ENCODE assay signal across 9 mouse cellular contexts in genomic region chr14:78590335-78590734, GRCm38 (mm10). TPM values are rescaled to one million over a fixed set of nuclear protein-coding genes. Genes with fewer than 3 reads are reported as not detected.
A peak's percentile ranks its signal among the peaks of the same experiment; 100 is the strongest.
DNase-seq lines count a peak whose midpoint lies in the region; ATAC-seq and TF ChIP-seq lines count a peak whose summit lies in the region.
"Had no signal": no experiment of that assay in that cellular context is flagged by ENCODE, and none has a peak within 500 bp of the region (broad histone marks: within the 10 kb centered on the region; RNA-seq: fewer than 3 reads in every experiment).

No protein-coding gene starts in this region.

- peak; percentile 71 for TF ChIP-seq CTCF in intestine, postnatal 0 days (IDR thresholded peaks at IDR 0.05; ENCODE audit: low read depth)

- H3K27ac ChIP-seq in intestine, postnatal 0 days (ENCODE audit: low read depth, low read length), result no peak overlapping the region
- H3K27ac ChIP-seq in intestine, embryonic 15.5 days, result no peak overlapping the region
- no peak overlapping the region for H3K27ac ChIP-seq in hindbrain, embryonic 16.5 days (ENCODE audit: low read depth, low read length)
- H3K27ac ChIP-seq: limb, embryonic 15.5 days had no signal

- H3K4me3 ChIP-seq in intestine, postnatal 0 days (ENCODE audit: low read depth, low read length), result no peak overlapping the region
- H3K4me3 ChIP-seq in intestine, embryonic 15.5 days (replicated peaks), result no peak overlapping the region
- no peak overlapping the region for H3K4me3 ChIP-seq in hindbrain, embryonic 16.5 days (ENCODE audit: low read length)
- H3K4me3 ChIP-seq: limb, embryonic 15.5 days had no signal

- no peak overlapping the region for H3K4me2 ChIP-seq in intestine, postnatal 0 days (replicated peaks; ENCODE audit: low read depth)
- H3K4me2 ChIP-seq in intestine, embryonic 15.5 days (replicated peaks), result no peak overlapping the region
- no peak overlapping the region for H3K4me2 ChIP-seq in hindbrain, embryonic 16.5 days (ENCODE audit: low read length)
- H3K4me2 ChIP-seq: limb, embryonic 15.5 days had no signal

- WGBS in intestine, postnatal 0 days, result 13% methylated on average over 2 of the region's 2 CpGs
- 14% methylated on average over 2 of the region's 2 CpGs for WGBS in intestine, embryonic 15.5 days
- 6% methylated on average over 2 of the region's 2 CpGs for WGBS in hindbrain, embryonic 16.5 days

- H3K9ac ChIP-seq in intestine, postnatal 0 days (ENCODE audit: low read depth, low read length), result no peak overlapping the region
- no peak overlapping the region for H3K9ac ChIP-seq in intestine, embryonic 15.5 days
- H3K9ac ChIP-seq in hindbrain, embryonic 16.5 days (ENCODE audit: low read depth, low read length), result no peak overlapping the region
- H3K9ac ChIP-seq: limb, embryonic 15.5 days had no signal

- no peaks in the 10 kb centered on the region for H3K27me3 ChIP-seq in intestine, postnatal 0 days (replicated peaks; ENCODE audit: control insufficient read depth, insufficient read depth, low read length)
- H3K27me3 ChIP-seq in intestine, embryonic 15.5 days (replicated peaks), result no peaks in the 10 kb centered on the region
- no peaks in the 10 kb centered on the region for H3K27me3 ChIP-seq in hindbrain, embryonic 16.5 days (replicated peaks; ENCODE audit: control insufficient read depth, insufficient read depth, low read length)
- H3K27me3 ChIP-seq: limb, embryonic 15.5 days had no signal

- H3K9me3 ChIP-seq in intestine, postnatal 0 days (ENCODE audit: control insufficient read depth), result no peaks in the 10 kb centered on the region
- no peaks in the 10 kb centered on the region for H3K9me3 ChIP-seq in intestine, embryonic 15.5 days
- H3K9me3 ChIP-seq in hindbrain, embryonic 16.5 days (ENCODE audit: control insufficient read depth, low read length), result no peaks in the 10 kb centered on the region
- H3K9me3 ChIP-seq: limb, embryonic 15.5 days had no signal

- H3K4me1 ChIP-seq in intestine, postnatal 0 days (replicated peaks; ENCODE audit: control insufficient read depth, insufficient read depth, low read length), result no peaks in the 10 kb centered on the region
- H3K4me1 ChIP-seq in intestine, embryonic 15.5 days (replicated peaks), result no peaks in the 10 kb centered on the region
- no peaks in the 10 kb centered on the region for H3K4me1 ChIP-seq in hindbrain, embryonic 16.5 days (ENCODE audit: control insufficient read depth, insufficient read depth, low read depth, low read length)
- H3K4me1 ChIP-seq: limb, embryonic 15.5 days had no signal

- H3K36me3 ChIP-seq in intestine, postnatal 0 days (ENCODE audit: control insufficient read depth, insufficient read depth), result no peaks in the 10 kb centered on the region
- no peaks in the 10 kb centered on the region for H3K36me3 ChIP-seq in intestine, embryonic 15.5 days
- peaks cover 3% of the 10 kb centered on the region; the same call in 1 of the 2 replicates for H3K36me3 ChIP-seq in hindbrain, embryonic 16.5 days (ENCODE audit: control insufficient read depth, insufficient read depth, low read length)

- no peak for ATAC-seq in intestine, postnatal 0 days
- ATAC-seq in intestine, embryonic 15.5 days, result no peak
- ATAC-seq in hindbrain, embryonic 16.5 days, result peak; percentile 56; the same call in 1 of the 2 replicates

- DNase-seq in MEL-GATA-1-ER (ENCODE audit: extremely low read depth, low read depth), result peak; percentile 28
- peak; percentile 56 to 75 for DNase-seq in cerebellum, postnatal 25 days
- DNase-seq in lung, postnatal 10 days, result peak; percentile 72
- DNase-seq in right cerebral cortex, postnatal 4 days, result peak; percentile 68
- DNase-seq in urinary bladder, postnatal 10 days (ENCODE audit: low spot score), result no peak

RNA-seq across cellular contexts. Expression of gene Akap11, which starts 53.7 kb away (rescaled TPM):
- polyA plus RNA-seq in intestine, postnatal 0 days (2015; fragmentation: Nextera tagmentation; extraction: Ambion mirVana), result 7.1 and 8.5 TPM in 2 replicates
- 16.4 and 17.7 TPM in 2 replicates for polyA plus RNA-seq in intestine, embryonic 15.5 days (2015; fragmentation: Nextera tagmentation; extraction: Ambion mirVana)
- polyA plus RNA-seq in hindbrain, embryonic 16.5 days (2015; fragmentation: Nextera tagmentation; extraction: Ambion mirVana), result 32.1 and 33.8 TPM in 2 replicates
